Mouse (Mus musculus) cerebellum, adult 9-10 months (tissue): ENCODE results near the gene Foxn3.

Experiments used
- DNase-seq: peaks from one replicate; pipeline ENCODE4 v3.0.0; 2022

Gene Foxn3

GRCm38 (mm10) chr12:99346982-99347381 is 216.4 kb downstream of the Foxn3 start:
- no peak for DNase-seq

DNA sequence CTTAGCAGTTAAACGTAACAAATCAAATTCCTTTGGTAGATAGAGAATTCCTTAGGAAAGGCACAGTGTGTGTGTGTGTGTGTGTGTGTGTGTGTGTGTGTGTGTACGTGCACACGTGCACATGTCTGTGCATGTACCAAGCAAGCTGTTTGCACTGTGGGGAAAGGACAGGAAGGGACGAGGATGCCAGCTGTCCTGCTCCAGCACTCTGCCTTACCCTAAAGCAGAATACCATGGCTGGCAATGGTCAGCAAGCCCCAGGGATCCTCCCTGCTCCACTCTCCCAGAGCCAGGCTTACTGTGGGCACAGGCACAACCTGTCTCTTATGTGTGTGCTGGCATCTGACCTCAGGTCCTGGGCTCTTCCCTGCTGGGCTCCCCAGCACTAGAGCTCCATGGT is 218.1 kb downstream of the Foxn3 start:
- DNase-seq = peak; percentile 78

GRCm38 (mm10) chr12:99343378-99343777 is 220.0 kb downstream of the Foxn3 start:
- DNase-seq = no peak

GRCm38 (mm10) chr12:99342160-99342559 is 221.2 kb downstream of the Foxn3 start:
- no peak for DNase-seq

DNA sequence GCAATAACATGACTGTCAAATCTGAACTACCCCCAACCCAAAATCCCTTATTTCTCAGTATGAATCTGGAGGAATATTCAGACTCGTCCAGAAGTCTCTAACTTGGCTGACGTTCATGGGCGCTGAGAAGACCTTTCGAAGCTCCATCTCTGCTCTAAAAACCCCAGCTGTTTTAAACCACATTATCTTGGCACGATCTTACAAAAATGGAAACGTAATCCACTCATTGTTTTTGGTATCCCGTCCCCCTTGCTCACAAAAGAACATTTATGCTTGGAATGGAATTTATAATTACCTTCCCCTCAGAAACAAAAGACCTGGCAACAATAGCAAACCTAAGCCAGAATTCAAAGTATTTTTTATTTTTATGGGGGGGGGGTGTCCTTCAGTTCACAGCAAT is 221.6 kb downstream of the Foxn3 start:
- no peak for DNase-seq

GRCm38 (mm10) chr12:99340418-99341182 is 222.8 kb downstream of the Foxn3 start:
- no peak for DNase-seq

DNA sequence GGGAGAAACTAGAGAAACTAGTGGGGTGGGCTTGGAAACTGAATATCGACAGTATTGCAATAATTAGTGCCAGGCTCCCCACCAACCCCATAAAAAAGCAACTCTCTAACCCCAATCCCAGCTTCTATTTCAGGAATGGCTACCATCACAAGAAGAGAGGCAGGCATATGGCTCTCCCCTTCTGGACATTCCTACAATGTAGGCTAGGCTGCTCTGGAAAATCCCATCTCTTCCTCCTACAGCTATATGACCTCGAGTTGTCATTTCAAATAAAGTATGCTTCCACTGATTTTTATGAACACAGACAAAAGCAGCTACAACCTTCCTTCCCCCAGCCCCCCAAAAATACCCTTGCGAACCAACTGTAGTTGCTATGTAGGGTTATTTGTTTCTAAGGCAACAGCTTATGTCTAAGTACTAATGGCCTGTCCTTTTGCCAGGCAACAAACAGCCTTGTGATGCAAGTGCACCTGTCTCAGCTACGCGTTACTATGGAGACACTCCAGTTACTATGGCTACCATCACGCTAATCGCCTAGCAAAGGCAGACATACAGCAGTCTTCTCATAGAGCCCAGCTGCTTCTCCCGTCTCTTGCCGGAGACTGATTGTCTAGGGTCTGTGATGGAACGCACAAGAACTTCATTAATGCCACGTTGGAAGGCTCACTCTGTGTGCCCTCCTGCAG is 223.6 kb downstream of the Foxn3 start:
- DNase-seq = peak; percentile 93

DNA sequence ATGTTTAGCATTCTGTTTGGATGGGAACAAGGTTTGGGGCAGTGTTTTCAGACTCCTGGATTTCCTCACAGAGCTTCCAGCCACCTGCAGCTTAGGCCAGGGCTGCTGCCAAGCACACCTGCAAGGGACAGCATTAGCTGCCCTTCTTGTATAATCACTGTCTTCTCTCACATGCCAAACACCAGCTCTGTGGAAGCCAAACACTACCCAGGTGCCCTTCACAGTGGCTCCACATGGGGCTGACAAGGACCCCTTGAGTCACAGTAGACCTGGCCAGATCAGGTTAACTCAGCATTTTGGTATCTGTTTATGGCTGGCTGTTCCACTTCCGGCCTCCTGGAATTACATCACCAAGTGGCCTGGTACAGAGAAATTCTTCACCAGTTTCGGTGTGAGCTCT is 224.6 kb downstream of the Foxn3 start:
- DNase-seq = no peak

GRCm38 (mm10) chr12:99337171-99337435 is 226.3 kb downstream of the Foxn3 start:
- DNase-seq = peak; percentile 82

DNA sequence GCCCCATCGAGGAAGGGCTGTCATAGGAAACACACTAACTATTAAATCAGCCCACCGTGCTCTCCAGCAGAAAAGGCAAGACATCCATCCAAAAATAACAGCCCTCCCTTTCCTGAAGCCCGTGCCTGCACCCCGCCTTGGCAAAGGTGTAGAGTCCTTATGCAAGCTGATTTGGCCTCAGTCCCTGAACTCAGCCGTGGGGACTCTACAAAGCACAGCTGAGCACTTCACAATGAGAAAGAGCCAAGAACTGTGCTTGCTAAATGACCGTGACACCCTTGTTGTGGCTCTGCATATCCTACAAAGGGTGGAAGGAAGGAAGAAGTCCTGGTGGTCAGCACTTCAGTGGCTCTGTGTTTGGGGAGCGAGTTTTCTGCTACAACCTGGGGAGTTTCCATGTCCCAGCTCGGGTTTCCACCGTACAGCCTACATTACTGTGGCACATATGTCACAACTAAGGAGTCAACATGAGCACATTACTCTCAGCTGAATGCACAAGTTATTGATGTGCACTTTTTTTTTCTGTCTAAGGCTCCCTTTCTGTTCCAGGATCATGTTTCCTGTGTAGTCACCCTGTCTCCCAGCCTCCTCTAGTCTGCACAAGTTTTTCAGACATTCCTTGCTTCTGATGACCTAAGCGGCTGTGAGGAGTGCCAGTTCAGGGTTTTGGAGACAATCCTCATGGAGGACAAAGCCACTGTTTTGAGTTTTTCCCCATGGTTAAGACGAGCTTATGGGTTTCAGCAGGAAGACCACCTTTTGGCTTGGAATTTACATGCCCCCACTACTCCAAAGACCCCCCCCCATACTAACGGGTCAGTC is 226.8 kb downstream of the Foxn3 start:
- DNase-seq = peak; percentile 95

DNA sequence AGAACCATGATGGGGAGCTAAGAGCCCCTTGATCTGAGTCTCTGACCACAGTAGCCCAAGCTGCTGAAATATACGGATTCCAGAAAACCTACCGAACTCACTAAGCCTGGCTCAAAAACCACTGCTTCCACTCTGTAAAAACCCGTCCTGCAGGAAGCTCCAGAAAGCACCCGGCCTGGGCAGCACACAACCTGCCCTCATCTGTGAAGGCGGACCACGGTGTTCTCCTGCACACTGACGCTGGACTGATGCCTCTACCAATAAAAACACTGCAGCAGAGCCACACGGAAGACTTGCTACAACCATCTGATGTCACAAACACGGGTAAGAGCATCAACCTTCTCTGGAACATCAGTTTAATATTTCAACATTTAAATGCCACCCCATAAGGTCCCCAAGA is 227.8 kb downstream of the Foxn3 start:
- DNase-seq = peak; percentile 55

DNA sequence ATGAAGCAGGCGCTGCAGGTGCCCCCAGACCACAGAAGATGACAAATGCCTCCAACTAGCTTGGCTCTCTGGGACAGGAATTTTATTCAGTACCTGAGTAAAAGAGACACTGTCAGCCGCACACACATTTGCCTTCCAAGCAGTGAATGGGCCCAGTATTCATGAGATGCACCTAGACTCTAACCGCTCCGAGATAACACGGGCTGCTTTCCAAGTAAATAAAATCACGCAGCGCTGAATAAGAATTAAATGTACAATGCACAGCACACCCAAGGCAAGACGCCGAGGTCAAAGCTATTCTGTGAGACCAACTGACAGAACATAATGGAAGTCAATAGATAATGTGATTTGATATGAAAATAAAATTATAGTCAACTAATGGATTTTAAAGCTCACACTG is 229.4 kb downstream of the Foxn3 start:
- DNase-seq = peak; percentile 64

GRCm38 (mm10) chr12:99333304-99333968 is 229.9 kb downstream of the Foxn3 start:
- DNase-seq = peak; percentile 60

DNA sequence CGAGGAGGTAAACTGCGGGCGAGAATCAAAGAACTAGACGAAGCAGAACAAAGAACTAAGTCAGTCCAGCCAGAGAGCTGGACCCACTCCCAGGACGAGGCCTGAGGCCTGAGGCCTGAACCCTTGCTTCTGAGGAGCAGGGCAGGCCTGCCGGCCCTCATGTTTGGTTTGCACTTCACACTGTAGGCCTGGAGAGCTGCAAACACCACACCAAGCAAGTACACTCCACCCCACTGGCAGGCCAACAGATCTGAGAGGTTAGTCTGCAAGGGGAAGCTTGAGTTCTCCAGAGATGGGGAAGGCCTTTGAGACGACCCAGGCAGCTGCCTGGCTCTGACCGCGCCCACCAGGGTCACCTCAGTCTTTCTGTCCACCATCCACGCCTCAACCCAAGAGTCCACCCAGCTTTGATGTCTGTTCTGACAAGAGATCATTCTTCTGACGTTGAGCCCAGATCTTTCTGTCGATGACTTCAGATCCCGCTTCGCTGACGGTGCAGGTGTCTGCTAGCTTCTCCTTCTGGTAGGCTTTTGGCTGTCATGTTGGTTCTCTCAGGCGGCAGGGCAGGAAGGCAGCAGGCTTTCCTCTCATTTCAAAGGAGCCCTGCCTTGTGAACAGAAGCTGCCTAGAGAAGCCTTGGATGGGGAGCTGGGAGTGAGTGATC is 231.1 kb downstream of the Foxn3 start:
- peak; percentile 59 for DNase-seq

DNA sequence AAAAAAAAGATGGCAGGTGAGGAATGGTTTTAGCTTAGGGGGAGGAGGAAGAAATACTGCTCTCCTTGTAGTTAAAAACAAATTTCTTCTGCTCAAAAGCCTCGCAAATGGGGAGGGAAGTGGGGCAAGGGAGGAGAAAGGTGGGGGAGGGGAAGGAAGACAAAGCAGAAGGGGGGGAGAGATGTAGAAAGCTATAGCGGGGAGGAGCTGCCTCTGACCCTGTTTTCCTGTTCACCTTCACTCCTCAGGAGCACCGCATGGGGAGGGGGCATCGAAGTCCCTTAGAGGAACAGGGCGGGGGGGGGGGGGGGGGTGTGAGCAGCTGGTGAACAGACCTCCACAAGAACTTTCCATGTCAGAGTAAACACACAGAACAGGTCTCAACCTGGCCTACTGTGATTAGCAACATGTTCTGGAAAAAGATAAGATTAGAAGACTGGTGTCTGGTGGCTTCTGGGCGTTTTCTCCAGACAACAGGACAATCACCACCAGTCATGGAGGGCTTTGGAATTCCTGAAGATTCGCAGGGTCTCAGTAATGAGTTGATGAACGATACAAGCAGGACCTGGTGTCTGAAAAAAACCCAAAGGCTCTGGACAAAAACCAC is 231.9 kb downstream of the Foxn3 start:
- no peak for DNase-seq

- peak; percentile 65 for DNase-seq
Observed at GRCm38 (mm10) chr12:99330822-99331285, 232.5 kb downstream of the Foxn3 start.

DNA sequence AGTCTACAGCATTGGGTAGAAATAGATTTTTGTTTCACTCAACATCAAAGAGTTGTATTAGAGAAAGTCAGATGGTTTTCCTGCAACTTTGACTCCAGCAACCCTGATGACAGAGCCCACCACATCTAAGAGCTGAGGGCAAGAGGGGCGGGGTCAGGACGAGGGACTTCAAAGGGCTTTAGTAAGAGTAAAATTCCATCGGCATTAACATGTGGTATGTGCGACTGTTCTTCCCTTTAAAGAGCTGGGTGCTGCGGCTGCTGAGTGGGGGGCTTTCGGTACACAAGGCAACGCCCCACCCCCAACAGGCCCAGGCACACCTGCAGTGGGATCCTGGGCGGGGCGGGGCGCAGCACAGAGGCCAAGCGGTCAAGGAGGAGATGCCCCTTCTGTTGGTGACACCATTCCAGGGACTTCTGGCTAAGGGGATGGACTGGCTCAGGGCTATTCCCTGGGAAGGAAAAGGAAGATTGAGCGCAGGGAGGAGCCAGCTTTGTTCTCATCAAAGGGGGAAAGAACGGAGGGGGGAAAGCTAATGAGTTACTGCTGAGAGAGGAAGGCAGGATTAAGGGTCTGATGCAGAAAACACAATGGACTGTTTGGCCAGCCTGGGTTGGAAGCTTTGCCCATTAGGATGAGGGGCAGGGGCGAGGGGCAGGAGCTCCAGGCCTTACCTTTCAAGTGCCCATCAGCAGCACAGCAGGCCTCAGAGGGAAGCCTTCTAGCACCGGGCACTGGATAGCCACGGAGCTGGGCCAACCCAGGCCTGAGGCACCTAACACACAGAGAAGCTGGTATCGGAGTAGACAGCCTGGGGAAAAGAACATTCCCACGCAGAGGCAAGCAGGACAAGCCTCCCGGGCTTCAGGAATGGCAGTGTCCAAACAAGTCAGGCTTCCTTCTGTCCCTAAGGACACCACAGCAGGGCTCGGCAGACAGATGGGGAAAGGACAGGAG is 233.8 kb downstream of the Foxn3 start:
- no peak for DNase-seq

- DNase-seq = no peak
Observed at GRCm38 (mm10) chr12:99326157-99326556, 237.2 kb downstream of the Foxn3 start.

DNA sequence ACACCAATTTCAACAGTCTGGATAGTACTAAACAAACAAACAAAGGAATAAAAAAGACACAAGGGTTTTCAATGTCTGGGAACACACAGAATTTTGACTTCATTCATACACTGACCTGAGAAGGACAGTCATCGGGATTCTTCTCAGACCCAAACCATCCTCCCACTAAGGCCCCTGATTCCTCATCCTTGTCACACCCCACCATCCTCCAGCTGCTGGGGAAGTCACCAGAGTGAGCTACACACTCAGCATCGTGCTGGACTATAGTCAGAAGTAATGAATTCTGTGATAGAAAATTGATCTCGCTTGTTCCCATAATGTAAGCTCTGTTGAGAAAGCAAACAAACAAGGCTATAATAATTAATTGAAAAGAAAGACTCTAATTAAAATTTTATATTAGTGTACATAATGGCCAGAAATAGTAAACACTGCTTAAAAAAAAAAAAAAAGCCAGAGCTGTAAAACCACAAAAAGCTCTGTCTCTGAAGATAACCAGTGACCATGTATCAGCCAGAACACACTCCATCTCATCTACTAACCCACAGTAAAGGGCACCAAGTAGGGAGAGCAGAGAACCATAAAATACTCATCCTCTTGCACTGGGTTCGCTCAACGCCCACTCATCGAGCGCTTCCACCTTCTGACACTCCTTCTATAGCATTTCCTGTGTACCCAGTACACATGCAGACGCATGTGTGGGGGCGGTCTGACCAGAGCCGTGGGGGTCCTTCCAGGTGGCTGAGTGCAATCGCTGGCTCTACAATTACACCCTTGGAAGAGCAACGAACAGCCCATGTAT is 241.6 kb downstream of the Foxn3 start:
- no peak for DNase-seq

DNA sequence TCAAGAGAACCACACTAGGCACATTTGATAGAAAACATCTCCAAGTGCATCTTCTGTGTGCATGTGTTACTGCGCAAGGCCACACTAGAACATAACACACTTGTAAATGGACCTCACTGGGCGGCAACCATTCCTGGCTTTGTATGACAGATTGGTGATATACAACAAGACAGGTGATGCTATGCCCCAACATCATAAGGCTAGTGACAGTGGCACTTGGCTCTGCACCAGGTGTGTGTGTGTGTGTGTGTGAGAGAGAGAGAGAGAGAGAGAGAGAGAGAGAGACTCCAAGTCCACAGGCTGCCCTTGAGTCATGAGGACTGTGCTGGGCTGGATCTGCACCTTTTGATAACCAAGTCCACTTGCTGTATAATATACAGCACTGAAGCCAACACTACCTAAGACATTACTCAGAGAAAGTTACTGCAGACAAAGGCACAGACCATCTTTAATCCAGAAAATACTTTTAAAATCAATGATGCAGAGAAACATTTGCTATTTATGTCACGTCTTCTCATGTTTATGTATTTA is 242.4 kb downstream of the Foxn3 start:
- no peak for DNase-seq
